Mouse (Mus musculus) urinary bladder, postnatal 14 days (tissue): Measurements from ENCODE around the gene Zfp987.

ENCODE experiments used
- DNase-seq: peaks from one replicate; pipeline ENCODE4 v3.0.0; 2021; ENCODE audit warnings: low spot score

Gene Zfp987

GRCm38 (mm10) chr4:146173378-146174226 lies 76.5 kb downstream of the Zfp987 start:
- DNase-seq, result peak; percentile 33
